Mouse (Mus musculus) kidney, postnatal 0 days (tissue): Measurements from ENCODE around the gene Zfp276. TPM values are rescaled to one million over a fixed set of nuclear protein-coding genes. Genes with fewer than 3 reads are reported as not detected.
A peak's percentile ranks its signal among the peaks of the same experiment; 100 is the strongest.
"Not testable (repeated sequence)": the region's sequence is repeated elsewhere in the genome, so short reads cannot be mapped to it uniquely, and the experiment has no call there.

Source experiments
- ATAC-seq: fragments of 200-750 bp; cut with Nextera tagmentation; replicated peaks from 2 replicates; pipeline ENCODE4 v1.8.0; 2017; ENCODE audit warnings: low read depth, moderate number of reproducible peaks, moderate TSS enrichment, moderate library complexity; ENCODE audit not compliant: low FRiP score
- DNase-seq: peaks from one replicate; pipeline ENCODE4 v3.0.0-alpha.2; 2016; ENCODE audit warnings: low spot score
- H3K27ac ChIP-seq: fragments of 300-500 bp; sonication (generic); 2 replicates; pipeline ENCODE4 v1.5.1; 2014; ENCODE audit warnings: mild to moderate bottlenecking
- H3K27me3 ChIP-seq: fragments of 300-500 bp; sonication (generic); 2 replicates; pipeline ENCODE4 v1.6.1; 2014; ENCODE audit warnings: low read length, mixed read lengths; ENCODE audit not compliant: insufficient read depth
- H3K36me3 ChIP-seq: fragments of 300-500 bp; sonication (generic); 2 replicates; pipeline ENCODE4 v1.6.1; 2014; ENCODE audit warnings: low read length, mixed read lengths; ENCODE audit not compliant: insufficient read depth
- H3K4me1 ChIP-seq: fragments of 300-500 bp; sonication (generic); replicated peaks from 2 replicates; pipeline ENCODE4 v1.6.1; 2014; ENCODE audit warnings: antibody characterized with exemption, low read length, mixed read lengths; ENCODE audit not compliant: insufficient read depth
- H3K4me2 ChIP-seq: fragments of 300-500 bp; sonication (generic); 2 replicates; pipeline ENCODE4 v1.6.1; 2014; ENCODE audit warnings: mild to moderate bottlenecking, low read length, moderate library complexity, mixed read lengths
- H3K4me3 ChIP-seq: fragments of 300-500 bp; sonication (generic); replicated peaks from 2 replicates; pipeline ENCODE4 v1.5.1; 2014; ENCODE audit warnings: low read depth, low read length
- H3K9ac ChIP-seq: fragments of 300-500 bp; sonication (generic); 2 replicates; pipeline ENCODE4 v1.6.1; 2014; ENCODE audit warnings: low read depth, low read length
- H3K9me3 ChIP-seq: fragments of 300-500 bp; sonication (generic); replicated peaks from 2 replicates; pipeline ENCODE4 v1.6.1; 2016; ENCODE audit warnings: low read length, inconsistent platforms, mixed read lengths
- CTCF ChIP-seq: IDR thresholded peaks from 2 replicates; pipeline ENCODE4 v1.5.1; 2016; ENCODE audit warnings: antibody characterized with exemption, low read depth, mild to moderate bottlenecking, moderate library complexity
- WGBS: fragments of 180-500 bp; shearing (Covaris S2); extraction: QIAGEN DNeasy Blood & Tissue Kit; methylation state at CpG from one replicate; pipeline ENCODE4 v1.1.7; 2014; 5-methylcytosine and 5-hydroxymethylcytosine counted together
- polyA plus RNA-seq: library from polyadenylated mRNA; unstranded; fragments of >200 nt; fragmentation: Nextera tagmentation; extraction: Ambion mirVana; gene quantifications from 2 replicates; pipeline ENCODE4 v1.2.1, GENCODE M21; 2015

The Zfp276 gene
- polyA plus RNA-seq, 1 experiment from 2014 or later: 13.1 TPM

- no peaks in the 10 kb centered on the region for H3K4me1 ChIP-seq
- no peak overlapping the region for H3K9ac ChIP-seq
- H3K36me3 ChIP-seq: peaks cover 13% of the 10 kb centered on the region
- no peak overlapping the region for H3K4me2 ChIP-seq
- 0 out of 2 replicates have a peak overlapping the region, but pooled peaks have one; percentile 13 for H3K27ac ChIP-seq
- H3K4me3 ChIP-seq: no peak overlapping the region
- TF ChIP-seq CTCF: no peak
- WGBS: 68% methylated on average over 4 of the region's 4 CpGs
- DNase-seq: no peak
- no peaks in the 10 kb centered on the region for H3K9me3 ChIP-seq
- H3K27me3 ChIP-seq: no peaks in the 10 kb centered on the region
- no peak for ATAC-seq
Observed at GRCm38 (mm10) chr8:123271901-123272300, 17.9 kb downstream of the Zfp276 start.

DNA sequence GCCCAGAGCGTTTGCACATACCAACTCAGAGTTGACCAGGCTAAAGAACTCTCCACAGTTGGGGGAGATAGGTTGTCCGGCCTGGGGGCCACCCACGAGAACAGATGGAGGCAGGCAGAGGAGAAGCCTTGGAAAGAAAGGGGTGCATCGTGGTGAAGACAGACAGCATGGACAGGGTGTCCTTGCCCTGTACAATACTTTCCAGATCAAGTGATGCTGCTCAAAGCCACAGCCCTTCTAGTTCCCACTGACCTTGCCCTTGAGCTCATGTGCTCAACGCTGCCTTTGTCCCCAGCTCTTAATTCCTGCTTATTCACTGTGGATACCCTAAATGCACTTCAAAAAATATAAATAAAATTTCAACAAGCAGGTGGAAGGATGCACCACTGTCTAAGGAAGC is 20.5 kb downstream of the Zfp276 start:
- Histone ChIP-seq H3K4me1 (no peaks in the 10 kb centered on the region), H3K4me2 (no peak overlapping the region), H3K27ac (no peak overlapping the region), H3K27me3 (no peaks in the 10 kb centered on the region), H3K9me3 (no peaks in the 10 kb centered on the region), H3K4me3 (no peak overlapping the region), H3K9ac (no peak overlapping the region), H3K36me3 (0 out of 2 replicates have a peak, but pooled peaks cover 2% of the 10 kb centered on the region)
- DNase-seq (no peak), ATAC-seq (no peak)
- 84% methylated on average over 5 of the region's 5 CpGs for WGBS
- no peak for TF ChIP-seq CTCF

- no peaks in the 10 kb centered on the region for H3K27me3 ChIP-seq
- H3K4me1 ChIP-seq: no peaks in the 10 kb centered on the region
- H3K27ac ChIP-seq: no peak overlapping the region
- 0 out of 2 replicates have a peak, but pooled peaks cover 2% of the 10 kb centered on the region for H3K36me3 ChIP-seq
- ATAC-seq: no peak
- no peak overlapping the region for H3K9ac ChIP-seq
- no peak overlapping the region for H3K4me3 ChIP-seq
- H3K9me3 ChIP-seq: no peaks in the 10 kb centered on the region
- no peak for TF ChIP-seq CTCF
- DNase-seq: no peak
- 98% methylated on average over 12 of the region's 12 CpGs for whole genome bisulfite sequencing
- H3K4me2 ChIP-seq: no peak overlapping the region
Observed at GRCm38 (mm10) chr8:123275096-123275495, 21.1 kb downstream of the Zfp276 start.

DNA sequence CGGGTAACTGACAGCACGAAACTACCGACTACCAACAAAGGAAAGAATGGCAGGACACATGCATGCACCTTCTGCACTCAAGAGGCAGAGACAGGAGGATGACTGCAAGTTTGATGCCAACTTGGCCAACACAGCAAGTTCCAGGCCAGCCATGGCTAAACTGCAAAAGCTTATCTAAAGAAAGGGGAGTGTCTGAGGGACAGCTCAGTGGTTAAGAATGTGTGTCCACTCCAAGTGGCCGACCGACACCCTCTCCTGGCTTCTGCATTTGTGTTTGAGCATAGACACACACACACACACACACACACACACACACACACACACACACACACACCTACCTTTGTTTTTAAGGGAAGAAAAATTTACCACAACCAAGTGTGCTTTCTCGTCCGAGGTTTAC is 24.4 kb downstream of the Zfp276 start:
- Histone ChIP-seq H3K27ac (no peak overlapping the region), H3K27me3 (no peaks in the 10 kb centered on the region), H3K9me3 (no peaks in the 10 kb centered on the region), H3K4me3 (no peak overlapping the region), H3K4me1 (no peaks in the 10 kb centered on the region), H3K9ac (no peak overlapping the region), H3K36me3 (0 out of 2 replicates have a peak, but pooled peaks cover 6% of the 10 kb centered on the region), H3K4me2 (no peak overlapping the region)
- WGBS: 77% methylated on average over 7 of the region's 7 CpGs
- ATAC-seq: no peak
- no peak for DNase-seq
- no peak for TF ChIP-seq CTCF

GRCm38 (mm10) chr8:123279828-123280227 is 25.8 kb downstream of the Zfp276 start:
- Histone ChIP-seq H3K4me3 (no peak overlapping the region), H3K27ac (no peak overlapping the region), H3K4me1 (no peaks in the 10 kb centered on the region), H3K9me3 (no peaks in the 10 kb centered on the region), H3K9ac (no peak overlapping the region), H3K4me2 (no peak overlapping the region), H3K36me3 (0 out of 2 replicates have a peak, but pooled peaks cover 6% of the 10 kb centered on the region), H3K27me3 (no peaks in the 10 kb centered on the region)
- no peak for DNase-seq
- no peak for TF ChIP-seq CTCF
- WGBS: 95% methylated on average over 4 of the region's 4 CpGs
- no peak for ATAC-seq

DNA sequence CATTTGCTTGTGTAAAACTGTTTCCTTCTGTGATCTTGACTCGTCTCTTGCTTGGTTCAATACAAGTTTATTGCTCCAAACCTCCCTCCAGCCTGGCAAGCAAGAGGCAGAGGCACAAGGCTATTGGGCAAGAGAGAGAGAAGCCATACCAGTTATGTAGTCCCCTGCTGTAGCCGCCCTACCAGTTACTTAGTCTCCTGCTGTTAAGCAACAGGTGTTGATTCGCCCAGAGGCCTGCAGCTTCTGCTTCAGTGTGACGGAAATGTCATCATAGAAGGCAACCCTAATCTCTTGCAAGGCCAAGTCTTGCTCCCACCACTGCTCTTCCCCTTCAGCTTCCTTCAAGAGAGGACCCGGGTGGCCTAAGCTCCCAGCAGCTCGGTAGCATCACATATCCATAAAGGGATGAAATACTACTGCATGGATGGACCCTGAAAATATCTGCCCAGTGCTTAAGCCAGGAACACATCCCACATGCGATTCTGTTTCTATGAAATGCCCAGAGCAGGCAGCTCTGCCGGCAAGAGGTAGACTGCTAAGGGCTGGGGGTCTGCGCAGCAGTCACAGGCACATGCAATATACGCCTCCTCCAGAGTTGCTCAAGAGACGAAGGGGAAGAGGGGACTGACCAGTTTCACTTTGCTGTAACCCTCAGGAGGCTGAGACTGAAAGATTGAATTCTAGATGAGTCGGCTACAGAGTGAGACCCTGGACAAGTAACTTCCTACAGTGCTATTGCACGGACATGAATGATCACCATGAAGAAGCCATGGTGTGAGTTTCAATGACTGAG is 26.5 kb downstream of the Zfp276 start:
- ATAC-seq (no peak), DNase-seq (no peak)
- H3K36me3 ChIP-seq: 0 out of 2 replicates have a peak, but pooled peaks cover 6% of the 10 kb centered on the region
- H3K27me3 ChIP-seq: no peaks in the 10 kb centered on the region
- no peak overlapping the region for H3K4me3 ChIP-seq
- H3K9me3 ChIP-seq: no peaks in the 10 kb centered on the region
- no peaks in the 10 kb centered on the region for H3K4me1 ChIP-seq
- TF ChIP-seq CTCF: no peak
- no peak overlapping the region for H3K27ac ChIP-seq
- H3K4me2 ChIP-seq: no peak overlapping the region
- 85% methylated on average over 13 of the region's 13 CpGs for WGBS
- H3K9ac ChIP-seq: no peak overlapping the region

GRCm38 (mm10) chr8:123282994-123283393 is 29.0 kb downstream of the Zfp276 start:
- H3K27ac ChIP-seq, H3K9me3 ChIP-seq, ATAC-seq, H3K4me3 ChIP-seq, H3K9ac ChIP-seq, H3K4me1 ChIP-seq, H3K4me2 ChIP-seq, H3K36me3 ChIP-seq, DNase-seq, H3K27me3 ChIP-seq: not testable (repeated sequence)
- WGBS: 91% methylated on average over 5 of the region's 6 CpGs
